Mouse (Mus musculus) erythroblast, embryonic 14.5 days (primary cell): ENCODE data around the gene Gm45213.

Experiments used
- GATA1 ChIP-seq: IDR thresholded peaks from 2 replicates; pipeline ENCODE4 v1.6.1; 2012; ENCODE audit warnings: low read length, inconsistent platforms, mixed read lengths
- TAL1 ChIP-seq: IDR thresholded peaks from 3 replicates; pipeline ENCODE4 v1.6.1; 2012; ENCODE audit warnings: low read length, inconsistent platforms, mixed read lengths

- TF ChIP-seq TAL1 (no peak), GATA1 (no peak)
Measured at GRCm38 (mm10) chr7:66061057-66061456, 17.7 kb downstream of the Gm45213 start.
